Mouse (Mus musculus) forebrain, embryonic 15.5 days (tissue): ENCODE results near the gene Cd244a. TPM values are rescaled to one million over a fixed set of nuclear protein-coding genes. Genes with fewer than 3 reads are reported as not detected.

Experiments
- ATAC-seq: fragments of 200-750 bp; cut with Nextera tagmentation; replicated peaks from 2 replicates; pipeline ENCODE4 v1.8.0; 2017; ENCODE audit warnings: mild to moderate bottlenecking, moderate TSS enrichment, moderate library complexity
- H3K27ac ChIP-seq: fragments of 300-500 bp; sonication (generic); replicated peaks from 2 replicates; pipeline ENCODE4 v1.5.1; 2015; ENCODE audit warnings: mild to moderate bottlenecking, inconsistent platforms
- H3K27me3 ChIP-seq: fragments of 300-500 bp; sonication (generic); 2 replicates; pipeline ENCODE4 v1.6.1; 2015; ENCODE audit warnings: inconsistent platforms
- H3K36me3 ChIP-seq: fragments of 300-500 bp; sonication (generic); 2 replicates; pipeline ENCODE4 v1.6.1; 2015; ENCODE audit warnings: mild to moderate bottlenecking, inconsistent platforms
- H3K4me1 ChIP-seq: fragments of 300-500 bp; sonication (generic); 2 replicates; pipeline ENCODE4 v1.6.1; 2015; ENCODE audit warnings: inconsistent platforms
- H3K4me2 ChIP-seq: fragments of 300-500 bp; sonication (generic); replicated peaks from 2 replicates; pipeline ENCODE4 v1.6.1; 2015; ENCODE audit warnings: mild to moderate bottlenecking, inconsistent platforms
- H3K4me3 ChIP-seq: fragments of 300-500 bp; sonication (generic); 2 replicates; pipeline ENCODE4 v1.5.1; 2015; ENCODE audit warnings: mild to moderate bottlenecking, inconsistent platforms
- H3K9ac ChIP-seq: fragments of 300-500 bp; sonication (generic); replicated peaks from 2 replicates; pipeline ENCODE4 v1.6.1; 2015; ENCODE audit warnings: mild to moderate bottlenecking, inconsistent platforms
- H3K9me3 ChIP-seq: fragments of 300-500 bp; sonication (generic); 2 replicates; pipeline ENCODE4 v1.6.1; 2016; ENCODE audit warnings: inconsistent platforms
- WGBS: fragments of 180-500 bp; shearing (Covaris S2); methylation state at CpG from one replicate; pipeline ENCODE4 v1.1.7; 2015; ENCODE audit warnings: mixed read lengths; 5-methylcytosine and 5-hydroxymethylcytosine counted together
- polyA plus RNA-seq: library from polyadenylated mRNA; unstranded; fragments of >200 nt; fragmentation: Nextera tagmentation; extraction: Ambion mirVana; gene quantifications from 2 replicates; pipeline ENCODE4 v1.2.1, GENCODE M21; 2015

The Cd244a gene
- polyA plus RNA-seq, 1 experiment from 2014 or later = not detected

DNA sequence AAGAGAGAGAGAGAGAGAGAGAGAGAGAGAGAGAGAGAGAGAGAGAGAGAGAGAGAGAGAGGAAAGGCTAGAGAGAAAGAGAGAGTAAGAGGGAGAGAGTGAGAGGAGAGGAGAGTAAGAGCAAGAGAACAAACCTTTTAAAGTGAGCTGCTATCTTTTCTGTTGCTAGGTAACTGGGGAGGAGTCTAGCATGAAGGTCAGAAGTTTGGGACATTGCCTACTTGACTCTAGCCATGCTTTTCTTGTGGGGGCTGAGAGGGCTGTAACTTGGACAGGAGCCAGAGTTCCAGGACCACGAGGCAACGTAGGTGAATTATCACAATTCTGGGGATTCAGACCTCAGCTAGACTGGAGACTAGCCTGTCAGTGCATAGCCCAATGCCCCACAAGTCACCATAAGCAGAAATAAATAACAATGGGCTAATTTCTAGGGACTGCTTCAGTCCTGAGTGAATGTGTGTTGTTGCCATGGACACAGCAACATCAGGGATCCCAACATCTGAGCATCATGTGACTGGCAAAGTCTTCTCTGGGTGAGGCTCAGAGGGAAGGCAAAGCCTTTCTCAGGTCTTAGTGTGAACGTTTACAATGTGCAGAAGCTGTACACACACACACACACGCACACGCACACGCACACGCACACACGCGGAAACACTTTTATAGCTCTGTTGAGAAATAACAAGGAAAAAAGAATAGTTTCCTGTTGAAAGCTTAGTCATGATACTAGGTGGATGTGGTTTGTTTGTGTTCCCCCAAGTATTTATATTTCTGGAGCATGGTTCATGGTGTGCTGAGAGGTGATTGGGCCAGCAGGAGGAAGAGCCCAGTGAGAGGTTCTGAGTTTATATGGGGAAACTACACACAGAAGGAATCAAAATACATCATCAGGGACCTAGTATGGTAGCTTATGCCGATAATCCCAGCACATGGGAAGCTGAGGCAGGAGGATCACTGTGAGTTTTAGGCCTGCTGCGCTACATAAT is 5.3 kb upstream of the Cd244a start:
- Histone ChIP-seq H3K9ac (no peak overlapping the region), H3K4me3 (no peak overlapping the region), H3K27ac (no peak overlapping the region), H3K27me3 (no peaks in the 10 kb centered on the region), H3K4me1 (no peaks in the 10 kb centered on the region), H3K4me2 (no peak overlapping the region), H3K36me3 (no peaks in the 10 kb centered on the region), H3K9me3 (no peaks in the 10 kb centered on the region)
- ATAC-seq = no peak
- WGBS = 87% methylated on average over 11 of the region's 11 CpGs

GRCm38 (mm10) chr1:171556366-171556765 is 2.6 kb upstream of the Cd244a start:
- Histone ChIP-seq H3K36me3 (no peaks in the 10 kb centered on the region), H3K27ac (no peak overlapping the region), H3K4me3 (no peak overlapping the region), H3K9ac (no peak overlapping the region), H3K4me1 (no peaks in the 10 kb centered on the region), H3K27me3 (no peaks in the 10 kb centered on the region), H3K9me3 (no peaks in the 10 kb centered on the region), H3K4me2 (no peak overlapping the region)
- 87% methylated on average over 2 of the region's 2 CpGs for WGBS
- ATAC-seq = no peak

GRCm38 (mm10) chr1:171558407-171558806 is 586 bp upstream of the Cd244a start:
- H3K36me3 ChIP-seq = no peaks in the 10 kb centered on the region
- no peaks in the 10 kb centered on the region for H3K4me1 ChIP-seq
- no peak overlapping the region for H3K9ac ChIP-seq
- H3K9me3 ChIP-seq = no peaks in the 10 kb centered on the region
- no peak for ATAC-seq
- 76% methylated on average over 6 of the region's 6 CpGs for WGBS
- H3K27ac ChIP-seq = no peak overlapping the region
- H3K4me3 ChIP-seq = no peak overlapping the region
- no peak overlapping the region for H3K4me2 ChIP-seq
- H3K27me3 ChIP-seq = no peaks in the 10 kb centered on the region

DNA sequence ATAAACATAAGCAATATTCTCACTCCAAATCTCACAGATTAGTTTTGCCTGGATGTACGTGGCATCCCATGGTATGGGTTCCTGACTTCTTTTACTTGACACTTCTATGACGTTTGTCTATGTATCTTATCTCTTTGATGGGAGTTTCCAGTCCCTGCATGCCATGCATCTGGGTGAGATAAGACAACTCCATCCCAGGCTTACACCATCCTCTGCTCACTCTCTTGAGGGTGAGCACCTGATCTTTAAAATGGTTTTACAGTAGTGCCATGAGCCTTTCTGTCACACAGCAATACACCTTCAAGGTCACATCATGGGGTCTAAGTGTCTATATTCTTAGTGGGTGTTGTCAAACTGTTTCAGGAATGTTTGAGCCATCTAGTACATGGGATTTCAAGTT is 1.3 kb downstream of the Cd244a start:
- Histone ChIP-seq H3K9ac (no peak overlapping the region), H3K4me3 (no peak overlapping the region), H3K36me3 (no peaks in the 10 kb centered on the region), H3K27me3 (no peaks in the 10 kb centered on the region), H3K4me1 (no peaks in the 10 kb centered on the region), H3K27ac (no peak overlapping the region), H3K4me2 (no peak overlapping the region), H3K9me3 (no peaks in the 10 kb centered on the region)
- ATAC-seq = no peak
- WGBS = 82% methylated on average over 2 of the region's 2 CpGs

GRCm38 (mm10) chr1:171561200-171561599 is 2.2 kb downstream of the Cd244a start:
- 59% methylated on average over 1 of the region's 1 CpGs for WGBS
- no peaks in the 10 kb centered on the region for H3K27me3 ChIP-seq
- ATAC-seq = no peak
- no peak overlapping the region for H3K4me3 ChIP-seq
- H3K9me3 ChIP-seq = no peaks in the 10 kb centered on the region
- no peak overlapping the region for H3K4me2 ChIP-seq
- H3K9ac ChIP-seq = no peak overlapping the region
- no peak overlapping the region for H3K27ac ChIP-seq
- no peaks in the 10 kb centered on the region for H3K36me3 ChIP-seq
- no peaks in the 10 kb centered on the region for H3K4me1 ChIP-seq

- H3K4me3 ChIP-seq = no peak overlapping the region
- no peaks in the 10 kb centered on the region for H3K36me3 ChIP-seq
- H3K4me1 ChIP-seq = no peaks in the 10 kb centered on the region
- no peak overlapping the region for H3K4me2 ChIP-seq
- H3K27ac ChIP-seq = no peak overlapping the region
- H3K9ac ChIP-seq = no peak overlapping the region
- no peaks in the 10 kb centered on the region for H3K27me3 ChIP-seq
- ATAC-seq = no peak
- H3K9me3 ChIP-seq = no peaks in the 10 kb centered on the region
- WGBS = 70% methylated on average over 7 of the region's 11 CpGs
Observed at GRCm38 (mm10) chr1:171561639-171562225, 2.7 kb downstream of the Cd244a start.

- H3K4me3 ChIP-seq = no peak overlapping the region
- H3K27ac ChIP-seq = no peak overlapping the region
- H3K9ac ChIP-seq = no peak overlapping the region
- H3K9me3 ChIP-seq = no peaks in the 10 kb centered on the region
- no peak overlapping the region for H3K4me2 ChIP-seq
- ATAC-seq = no peak
- H3K36me3 ChIP-seq = no peaks in the 10 kb centered on the region
- 84% methylated on average over 2 of the region's 2 CpGs for WGBS
- H3K27me3 ChIP-seq = no peaks in the 10 kb centered on the region
- H3K4me1 ChIP-seq = no peaks in the 10 kb centered on the region
Observed at GRCm38 (mm10) chr1:171563042-171563441, 4.0 kb downstream of the Cd244a start.

GRCm38 (mm10) chr1:171564247-171564646 is 5.3 kb downstream of the Cd244a start:
- no peak overlapping the region for H3K9ac ChIP-seq
- no peaks in the 10 kb centered on the region for H3K27me3 ChIP-seq
- H3K4me1 ChIP-seq = no peaks in the 10 kb centered on the region
- 55% methylated on average over 3 of the region's 3 CpGs for WGBS
- no peak overlapping the region for H3K4me3 ChIP-seq
- 0 out of 2 replicates have a peak, but pooled peaks have one; percentile 58 for ATAC-seq
- H3K4me2 ChIP-seq = no peak overlapping the region
- H3K27ac ChIP-seq = no peak overlapping the region
- H3K9me3 ChIP-seq = no peaks in the 10 kb centered on the region
- no peaks in the 10 kb centered on the region for H3K36me3 ChIP-seq

GRCm38 (mm10) chr1:171565888-171566287 is 6.9 kb downstream of the Cd244a start:
- H3K36me3 ChIP-seq = no peaks in the 10 kb centered on the region
- H3K9ac ChIP-seq = no peak overlapping the region
- H3K9me3 ChIP-seq = no peaks in the 10 kb centered on the region
- H3K4me2 ChIP-seq = no peak overlapping the region
- no peaks in the 10 kb centered on the region for H3K4me1 ChIP-seq
- WGBS = 83% methylated on average over 4 of the region's 4 CpGs
- H3K4me3 ChIP-seq = no peak overlapping the region
- no peak overlapping the region for H3K27ac ChIP-seq
- ATAC-seq = no peak
- H3K27me3 ChIP-seq = no peaks in the 10 kb centered on the region

DNA sequence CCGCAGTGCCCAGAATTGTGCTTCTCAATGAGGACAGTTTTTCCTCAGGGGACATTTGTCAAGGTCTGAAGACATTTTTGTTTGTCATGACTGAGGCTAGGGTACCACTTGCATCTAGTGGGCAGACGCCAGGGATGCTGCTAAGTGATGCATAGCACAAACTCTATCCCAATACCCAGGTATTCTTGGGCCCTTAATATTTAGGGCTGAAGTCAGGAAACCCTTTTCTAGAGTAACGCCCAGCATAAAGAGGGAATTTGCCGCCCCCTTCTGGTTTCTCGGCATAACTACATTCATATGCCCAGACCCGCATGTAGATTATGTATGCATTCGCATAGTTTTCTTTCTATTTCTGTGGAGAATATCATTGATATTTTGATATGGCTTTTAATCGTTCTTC is 7.8 kb downstream of the Cd244a start:
- Histone ChIP-seq H3K4me3 (no peak overlapping the region), H3K27me3 (no peaks in the 10 kb centered on the region), H3K4me1 (no peaks in the 10 kb centered on the region), H3K9me3 (no peaks in the 10 kb centered on the region), H3K4me2 (no peak overlapping the region), H3K9ac (no peak overlapping the region), H3K36me3 (no peaks in the 10 kb centered on the region), H3K27ac (no peak overlapping the region)
- peak; percentile 29; the same call in 1 of the 2 replicates for ATAC-seq
- WGBS = 21% methylated on average over 8 of the region's 8 CpGs

DNA sequence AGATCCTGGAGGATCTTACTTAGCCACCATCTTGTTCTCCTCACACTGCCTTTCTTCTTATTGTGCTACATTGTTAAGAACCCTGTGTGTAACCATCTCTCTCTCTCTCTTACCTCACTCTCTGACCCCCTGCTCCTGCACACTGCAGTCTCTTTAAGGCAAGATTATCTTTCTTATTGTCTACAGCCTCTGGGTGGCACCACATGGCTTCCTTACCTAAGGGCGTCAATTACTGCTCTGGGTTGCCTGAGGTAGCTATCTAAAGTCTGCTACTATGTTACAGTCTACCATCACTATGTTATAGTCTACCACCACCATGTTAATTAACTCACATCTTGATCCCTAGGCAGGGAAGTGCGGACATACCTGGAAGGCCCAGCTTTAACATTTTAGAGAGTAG is 9.4 kb downstream of the Cd244a start:
- Histone ChIP-seq H3K27me3 (no peaks in the 10 kb centered on the region), H3K4me1 (no peaks in the 10 kb centered on the region), H3K36me3 (no peaks in the 10 kb centered on the region), H3K27ac (no peak overlapping the region), H3K9me3 (no peaks in the 10 kb centered on the region), H3K4me2 (no peak overlapping the region), H3K9ac (no peak overlapping the region), H3K4me3 (no peak overlapping the region)
- ATAC-seq = no peak
- 64% methylated on average over 2 of the region's 2 CpGs for WGBS

DNA sequence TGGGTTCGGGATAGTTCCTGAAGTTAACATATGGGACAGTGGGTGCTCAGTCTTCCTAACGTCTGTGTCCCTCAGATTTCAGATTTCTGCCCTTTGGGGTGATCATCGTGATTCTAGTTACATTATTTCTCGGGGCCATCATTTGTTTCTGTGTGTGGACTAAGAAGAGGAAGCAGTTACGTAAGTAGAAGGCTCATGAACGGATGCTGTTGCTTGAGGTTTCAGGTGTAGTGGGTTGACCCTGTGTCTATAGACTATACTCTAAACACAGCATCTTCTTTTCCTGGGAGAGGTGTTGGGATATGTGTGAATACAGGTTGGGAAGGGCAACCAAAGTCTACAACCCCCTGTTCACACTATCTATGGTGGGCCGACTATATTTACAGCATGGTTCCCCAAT is 18.2 kb downstream of the Cd244a start:
- H3K27ac ChIP-seq = no peak overlapping the region
- no peaks in the 10 kb centered on the region for H3K9me3 ChIP-seq
- 85% methylated on average over 7 of the region's 7 CpGs for WGBS
- H3K4me1 ChIP-seq = no peaks in the 10 kb centered on the region
- no peak overlapping the region for H3K9ac ChIP-seq
- H3K4me3 ChIP-seq = no peak overlapping the region
- ATAC-seq = no peak
- H3K4me2 ChIP-seq = no peak overlapping the region
- H3K27me3 ChIP-seq = no peaks in the 10 kb centered on the region
- no peaks in the 10 kb centered on the region for H3K36me3 ChIP-seq
